Mouse (Mus musculus) gonadal fat pad, adult 2 months (tissue): Measurements from ENCODE around the gene Tnfrsf4. TPM values are rescaled to one million over a fixed set of nuclear protein-coding genes. Genes with fewer than 3 reads are reported as not detected.

Experiments
- DNase-seq: peaks from one replicate; pipeline ENCODE4 v3.0.0-alpha.2; 2012; ENCODE audit warnings: low read depth
- polyA plus RNA-seq: library from polyadenylated mRNA; depleted of rRNA; stranded (reverse); fragments of >200 nt; gene quantifications from 2 replicates; pipeline ENCODE4 v1.2.3, GENCODE M21; 2012; rRNA removed

Gene Tnfrsf4
- 3.5 and 3.8 TPM in 2 replicates for polyA plus RNA-seq

DNA sequence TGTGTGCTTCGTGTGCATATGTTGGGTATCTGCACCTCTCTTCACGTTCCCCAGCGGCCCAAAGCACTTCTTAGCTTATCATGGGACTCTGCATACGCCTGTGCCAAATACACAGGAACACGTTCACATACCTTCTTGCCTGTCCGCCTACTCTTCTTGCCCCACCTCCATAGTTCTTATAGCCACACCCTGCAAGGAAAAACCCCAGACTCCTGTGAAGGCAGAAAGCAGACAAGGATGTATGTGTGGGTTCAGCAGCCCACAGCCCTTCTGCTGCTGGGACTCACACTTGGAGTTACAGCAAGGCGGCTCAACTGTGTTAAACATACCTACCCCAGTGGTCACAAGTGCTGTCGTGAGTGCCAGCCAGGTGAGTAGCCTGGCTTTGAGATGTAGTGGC, at the start of gene Tnfrsf4:
Gene Tnfrsf4 (plus strand): TSS at position 207 of the 400 bp plus-strand sequence.
- no peak for DNase-seq

DNA sequence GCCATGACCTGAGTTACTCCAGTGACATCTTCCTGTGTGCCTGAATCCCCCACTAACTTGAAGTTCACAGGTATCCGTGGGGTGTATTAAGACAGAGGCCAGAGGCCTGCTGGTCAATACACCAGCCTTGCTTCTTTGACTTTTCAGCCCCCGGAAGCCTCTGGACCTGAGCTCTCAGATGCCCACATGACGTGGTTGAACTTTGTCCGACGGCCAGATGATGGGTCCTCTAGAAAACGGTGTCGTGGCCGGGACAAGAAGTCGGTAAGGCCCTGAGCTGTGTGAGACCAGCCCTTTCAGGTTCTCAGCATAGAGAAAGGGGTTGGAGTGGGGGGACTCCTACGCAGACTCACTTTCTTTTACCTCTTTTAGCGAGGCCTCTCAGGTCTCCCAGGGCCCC, 49.2 kb upstream of the Tnfrsf4 start:
- DNase-seq, result no peak

DNA sequence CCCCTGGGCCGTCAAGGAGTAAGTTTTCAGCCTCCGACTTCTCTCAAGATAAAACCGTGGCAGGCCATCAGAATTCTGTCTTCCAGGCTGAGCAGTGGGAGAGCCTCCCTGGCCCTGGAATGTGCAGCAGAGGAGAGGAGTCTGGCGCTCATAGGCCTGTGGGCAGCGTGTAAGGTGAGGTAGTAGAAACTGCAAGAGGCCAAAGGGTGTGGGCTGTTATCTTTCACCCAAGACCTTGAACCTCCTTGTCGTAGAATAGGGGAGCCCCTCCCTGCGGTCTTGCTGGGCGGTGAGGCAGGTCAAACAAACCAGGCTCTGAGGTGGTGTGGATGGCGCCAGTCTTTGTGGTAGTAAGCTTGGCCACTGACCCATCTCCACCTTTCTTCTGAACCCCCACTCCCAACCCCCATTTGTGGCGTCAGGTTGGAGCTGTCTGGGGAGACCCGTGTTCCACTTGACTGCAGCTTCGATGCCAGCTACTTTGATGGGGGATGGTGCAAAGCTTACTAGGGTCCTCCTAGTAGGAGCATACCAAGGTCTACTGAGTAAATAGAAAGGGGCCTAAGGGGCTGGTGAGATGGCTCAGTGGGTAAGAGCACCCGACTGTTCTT, 44.5 kb upstream of the Tnfrsf4 start:
- DNase-seq, result no peak

DNA sequence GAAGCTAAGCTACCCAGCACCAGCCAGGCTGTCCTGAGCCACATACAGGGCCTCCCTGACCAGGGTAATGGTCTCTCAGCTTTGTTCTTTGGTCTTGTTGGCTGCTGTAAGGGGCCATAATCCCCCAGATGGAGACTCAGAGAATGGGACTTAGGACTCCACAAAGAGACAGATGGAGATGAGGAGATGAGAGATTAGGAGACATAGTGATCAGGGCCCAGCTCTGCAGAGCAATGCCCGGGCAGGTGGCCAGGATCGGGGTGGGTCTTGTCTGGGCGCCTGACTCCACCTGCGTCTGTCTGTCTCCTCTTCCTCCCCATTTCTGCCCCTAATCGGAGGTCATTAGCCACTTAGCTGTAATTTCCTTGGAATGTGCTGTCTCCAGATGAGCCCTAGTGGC, 43.4 kb upstream of the Tnfrsf4 start:
- no peak for DNase-seq

DNA sequence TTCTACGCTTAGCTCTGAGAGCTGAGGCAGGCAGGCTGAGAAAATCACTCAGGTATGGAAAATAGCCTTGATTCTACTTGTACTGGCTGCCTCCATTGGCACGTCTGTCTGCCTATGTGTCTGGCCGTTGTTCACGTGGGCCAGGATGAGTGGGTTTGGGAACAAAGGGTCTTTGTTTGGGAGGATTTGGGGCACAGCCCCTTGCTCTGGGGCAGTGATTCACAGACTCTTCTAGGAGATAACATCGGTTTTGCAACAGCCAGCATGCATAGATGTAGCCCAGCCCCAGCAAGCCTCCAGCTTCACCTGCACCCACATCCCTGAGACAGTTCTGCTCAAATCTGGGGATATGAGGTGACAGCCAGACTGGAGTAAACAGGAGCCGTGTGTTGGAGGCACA, 41.0 kb upstream of the Tnfrsf4 start:
- DNase-seq, result peak; percentile 93

DNA sequence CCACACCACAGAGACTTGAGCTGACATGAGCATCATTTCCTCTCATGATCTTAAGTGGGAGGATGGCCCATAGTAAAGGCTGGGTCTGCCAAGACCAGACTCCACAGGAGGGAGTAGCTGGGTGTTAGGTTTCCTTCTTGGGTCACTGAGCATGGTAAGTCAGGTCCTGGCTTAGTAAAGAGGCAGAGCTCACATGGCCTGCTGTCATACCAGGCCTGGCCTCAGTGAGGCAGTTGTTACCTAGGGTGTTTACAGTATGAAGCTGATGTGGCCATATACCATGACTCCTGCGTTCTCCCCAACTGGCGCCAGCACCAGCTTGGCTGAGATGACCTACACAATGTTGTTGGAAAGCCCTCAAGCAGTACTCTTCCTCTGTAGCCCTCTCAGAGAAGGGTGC, 40.4 kb upstream of the Tnfrsf4 start:
- DNase-seq, result no peak

DNA sequence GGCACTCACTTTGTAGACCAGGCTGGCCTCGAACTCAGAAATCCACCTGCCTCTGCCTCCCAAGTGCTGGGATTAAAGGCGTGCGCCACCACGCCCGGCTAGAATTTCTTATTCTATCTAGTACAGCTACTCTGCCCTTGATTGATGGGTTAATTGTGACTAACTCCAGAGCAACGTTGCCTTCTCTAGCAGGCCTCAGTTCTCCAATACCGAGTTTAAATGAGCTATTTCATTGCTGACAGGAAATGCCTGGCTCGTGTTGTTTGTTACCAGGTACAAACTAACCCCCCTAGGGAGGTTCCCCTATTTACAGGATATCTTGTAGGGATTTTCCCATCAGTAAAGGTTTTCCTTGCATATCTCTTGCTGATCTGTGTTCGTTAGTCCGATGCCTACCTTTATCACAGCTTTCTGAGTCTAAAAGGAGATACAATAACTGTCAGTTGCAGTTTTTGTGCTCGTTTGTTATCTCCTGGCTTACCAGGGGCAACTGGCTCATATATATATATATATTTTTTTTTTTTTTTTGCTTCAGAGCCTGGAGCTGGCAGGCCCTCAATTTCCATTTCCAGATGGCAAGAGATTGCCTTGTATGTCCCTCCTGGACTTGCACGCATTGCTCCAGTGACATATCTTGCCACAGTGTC, 32.1 kb upstream of the Tnfrsf4 start:
- no peak for DNase-seq

DNA sequence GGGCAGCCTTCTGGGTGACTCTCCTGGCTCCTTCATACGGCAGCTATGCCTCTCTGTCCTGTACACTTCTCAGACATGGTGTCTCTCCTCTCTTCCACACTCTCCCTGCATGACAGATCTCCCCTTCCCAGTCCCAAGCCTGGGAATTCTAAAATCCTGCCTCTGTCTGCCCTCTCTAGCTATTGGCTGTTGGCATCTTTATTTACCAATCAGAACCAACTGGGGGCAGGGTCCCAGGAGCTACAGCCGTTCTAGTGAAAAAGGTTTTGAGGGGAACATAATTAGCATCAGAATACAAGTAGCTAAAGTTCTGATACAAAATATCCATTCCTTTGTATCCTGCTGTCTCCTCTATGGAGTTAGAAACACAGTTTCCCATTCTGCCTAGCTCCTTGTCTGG, 29.9 kb upstream of the Tnfrsf4 start:
- no peak for DNase-seq

DNA sequence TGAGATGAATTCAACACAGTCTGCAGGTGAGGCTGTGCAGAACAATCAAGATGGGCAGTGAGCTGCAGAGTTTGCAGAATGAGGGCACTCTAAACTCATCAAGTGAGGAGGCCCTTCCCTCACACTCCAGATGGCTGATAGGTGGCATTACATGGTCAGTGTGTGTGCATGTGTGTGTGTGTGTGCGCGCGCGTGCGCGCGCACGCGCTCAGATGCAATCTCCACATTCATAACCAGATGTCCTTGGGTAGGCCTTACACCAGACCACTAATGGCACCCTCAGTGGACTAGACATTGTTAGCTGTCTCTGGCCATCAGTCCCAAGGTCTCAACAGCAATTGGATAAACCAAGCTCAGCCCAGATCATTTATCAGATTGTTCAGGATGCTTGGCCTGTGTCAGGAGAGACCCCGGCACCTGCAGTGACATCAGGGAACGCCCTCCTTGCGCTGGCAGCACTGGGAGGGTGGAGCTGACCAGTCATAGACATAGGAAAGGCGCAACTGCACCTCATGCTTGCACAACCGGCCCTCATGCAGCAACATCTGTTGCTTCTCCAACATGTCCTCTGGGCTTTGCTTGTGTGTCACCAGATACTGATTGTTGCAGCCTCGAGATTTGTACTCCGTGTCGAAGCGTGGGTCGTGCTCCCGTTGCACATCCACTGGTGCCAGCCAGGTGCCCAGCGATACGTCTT, 22.3 kb upstream of the Tnfrsf4 start:
- no peak for DNase-seq

DNA sequence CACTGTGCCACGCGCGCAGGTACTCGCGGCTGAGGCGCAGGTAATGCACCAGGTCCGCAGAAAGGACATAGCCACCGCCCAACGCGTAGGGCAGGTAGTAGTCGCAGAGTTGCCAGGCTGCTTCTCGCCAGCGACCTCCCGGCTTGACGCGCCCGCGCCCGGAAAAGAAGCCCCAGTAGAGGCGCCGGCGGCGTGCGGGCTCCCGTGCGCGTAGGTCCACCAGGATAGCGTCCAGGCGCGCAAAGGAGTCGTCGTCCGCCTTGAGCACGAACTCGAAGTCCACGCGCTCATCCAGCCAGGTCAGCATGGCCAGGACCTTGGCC, 21.8 kb upstream of the Tnfrsf4 start:
- DNase-seq, result no peak

DNA sequence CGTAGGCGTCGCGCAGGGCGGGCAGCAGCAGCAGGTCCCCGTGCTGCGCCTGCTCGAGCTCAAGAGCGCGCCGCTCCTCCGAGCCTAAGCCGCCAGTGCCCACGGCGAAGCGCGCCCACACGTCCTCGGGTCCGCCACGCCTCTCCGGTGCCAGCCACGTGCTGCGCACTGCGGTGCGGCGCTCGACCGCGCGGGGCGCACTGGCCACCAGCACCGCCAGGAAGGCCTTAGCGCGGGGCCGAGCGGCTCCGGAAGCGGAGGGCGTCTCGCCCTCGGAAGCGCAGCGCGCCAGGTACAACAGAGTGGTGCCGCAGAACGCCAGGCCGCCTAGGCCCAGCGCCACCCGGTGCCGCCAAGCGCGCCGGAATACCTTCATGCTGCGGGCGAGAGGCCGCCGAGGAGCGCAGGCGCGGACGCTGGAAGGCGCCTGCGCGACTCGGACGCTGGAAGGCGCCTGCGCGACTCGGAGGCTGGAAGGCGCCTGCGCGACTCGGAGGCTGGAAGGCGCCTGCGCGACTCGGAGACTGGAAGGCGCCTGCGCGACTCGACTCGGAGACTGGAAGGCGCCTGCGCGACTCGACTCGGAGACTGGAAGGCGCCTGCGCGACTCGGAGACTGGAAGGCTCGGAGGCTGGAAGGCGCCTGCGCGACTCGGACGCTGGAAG, 21.3 kb upstream of the Tnfrsf4 start, which contains the start of the genes B3galt6 and Sdf4:
Gene B3galt6 (minus strand): TSS at position 409 of the 665 bp plus-strand sequence.
Gene Sdf4 (plus strand): TSS at position 632 of the 665 bp plus-strand sequence.
- DNase-seq, result no peak

DNA sequence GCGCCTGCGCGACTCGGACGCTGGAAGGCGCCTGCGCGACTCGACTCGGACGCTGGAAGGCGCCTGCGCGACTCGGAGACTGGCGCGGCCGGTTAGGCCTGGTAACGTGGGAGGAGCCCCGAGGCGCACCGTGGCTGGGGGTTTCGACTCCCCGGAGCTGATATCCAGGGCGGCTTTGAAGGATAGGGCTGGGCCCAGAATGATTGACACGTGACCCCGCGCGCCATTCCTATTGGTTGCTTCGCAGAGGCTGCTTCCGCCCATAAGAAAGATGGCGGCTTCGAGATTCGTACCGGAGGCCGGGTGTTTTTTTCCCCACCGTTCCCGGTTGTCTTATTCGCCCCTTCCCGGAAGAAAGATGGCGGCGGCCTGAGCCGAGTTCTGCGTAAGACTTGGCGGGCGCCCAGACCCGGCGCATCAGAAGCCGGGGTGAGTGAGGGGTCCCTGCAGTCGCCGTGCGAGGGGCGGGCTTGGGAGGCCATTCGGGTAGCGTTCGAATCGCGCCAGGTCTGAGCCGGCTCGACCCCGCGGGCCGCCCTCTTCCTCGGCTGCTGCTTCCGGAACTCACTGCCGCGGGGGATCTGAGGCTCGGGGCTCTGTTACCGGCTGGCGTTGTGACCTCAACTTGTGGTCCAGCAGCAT, 20.6 kb upstream of the Tnfrsf4 start:
- no peak for DNase-seq

DNA sequence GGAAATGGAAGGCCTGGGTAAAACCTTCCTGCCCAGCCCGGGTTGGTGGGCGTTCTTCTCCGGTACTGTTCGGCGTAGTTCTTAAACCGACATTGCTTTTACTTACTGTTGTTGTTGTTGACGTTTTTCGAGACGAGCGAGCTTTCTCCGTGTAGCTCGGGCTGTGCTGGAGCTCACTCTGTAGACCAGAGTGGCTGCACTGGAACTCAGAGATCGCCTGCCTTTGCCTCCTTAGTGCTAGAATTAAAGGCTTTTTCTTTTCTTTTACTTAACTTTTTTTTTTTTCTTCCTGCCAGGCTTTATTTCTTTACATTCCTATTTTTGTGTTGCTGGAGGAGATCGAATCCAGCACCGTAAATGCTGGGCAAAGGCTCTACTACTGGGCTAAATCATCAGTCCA, 20.0 kb upstream of the Tnfrsf4 start:
- DNase-seq, result no peak

DNA sequence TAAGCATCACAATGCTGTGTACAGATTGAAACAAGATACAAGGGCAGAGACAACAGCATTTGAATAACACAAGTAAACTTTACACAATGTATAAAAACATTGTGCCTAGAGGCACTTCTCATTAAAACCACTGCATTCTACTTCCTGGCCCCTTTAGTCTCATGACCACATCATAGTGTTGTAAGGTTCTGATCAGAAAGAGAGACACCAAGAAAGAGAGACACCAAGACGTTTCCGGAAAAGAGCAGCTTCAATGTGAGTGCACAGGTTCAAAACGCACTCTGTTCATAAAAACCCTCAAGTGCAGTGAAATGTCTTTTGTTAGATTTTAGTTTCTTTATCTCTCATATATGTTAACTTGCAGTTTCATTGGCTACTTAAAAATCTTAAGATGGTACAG, 9.5 kb upstream of the Tnfrsf4 start:
- no peak for DNase-seq

DNA sequence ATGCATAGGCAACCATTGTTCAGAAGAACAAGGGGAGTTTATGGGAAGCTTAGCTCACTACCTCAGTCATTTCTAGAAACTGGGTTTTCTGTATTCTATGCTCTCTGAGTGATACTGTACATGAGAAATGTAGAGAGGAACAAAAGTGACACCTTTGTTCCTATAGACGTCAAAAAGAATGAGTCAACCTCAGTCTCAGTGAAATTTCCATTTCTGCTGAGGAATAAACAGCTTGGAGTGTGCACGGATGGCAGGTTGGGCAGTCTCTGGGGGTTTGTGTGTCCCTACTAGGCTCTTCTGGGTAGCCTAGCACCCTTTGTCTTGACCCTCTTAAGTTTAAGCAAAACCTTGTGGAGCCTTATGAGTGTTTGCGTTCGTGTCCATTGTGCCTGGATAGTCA, 5.3 kb upstream of the Tnfrsf4 start:
- DNase-seq, result no peak

DNA sequence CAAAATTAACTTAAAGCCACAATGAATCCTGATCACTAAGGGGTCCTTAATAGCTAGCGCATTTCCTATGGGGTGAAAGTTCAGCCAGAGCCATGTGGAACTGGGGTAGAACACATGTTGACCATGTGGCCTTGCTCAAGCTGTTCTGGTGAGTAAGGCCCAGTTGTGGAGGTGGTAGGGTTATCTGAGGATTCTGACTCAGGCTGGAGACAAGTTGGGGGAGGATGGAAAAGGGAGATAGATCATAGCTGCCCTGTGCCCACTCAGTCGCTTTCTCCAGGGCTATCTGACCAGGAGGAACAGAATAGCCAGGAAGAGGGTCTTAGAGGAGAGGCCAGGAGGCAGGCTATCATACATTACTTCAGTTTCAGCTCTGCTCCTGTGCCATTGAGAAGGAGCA, 793 bp downstream of the Tnfrsf4 start:
- DNase-seq, result no peak

DNA sequence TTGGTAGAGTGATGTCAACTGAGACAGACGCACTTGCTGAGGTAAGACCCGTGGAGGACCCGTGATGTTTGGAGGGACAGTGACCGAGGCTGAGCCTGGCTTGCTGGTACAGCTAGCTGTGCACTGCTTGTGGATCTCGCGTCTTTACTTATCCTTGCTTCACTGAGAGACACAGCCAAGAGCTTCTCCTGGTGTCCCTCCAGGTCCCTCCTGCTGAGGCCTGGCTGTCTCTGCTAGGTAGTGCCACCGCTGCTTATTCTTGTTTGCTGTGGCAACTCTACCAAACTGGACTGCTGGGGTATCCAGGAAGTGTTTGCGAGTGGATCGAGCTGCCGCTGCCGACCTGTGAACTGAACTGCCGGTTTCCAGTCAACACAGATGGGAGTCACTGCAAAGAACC, 6.1 kb downstream of the Tnfrsf4 start:
- DNase-seq, result no peak

DNA sequence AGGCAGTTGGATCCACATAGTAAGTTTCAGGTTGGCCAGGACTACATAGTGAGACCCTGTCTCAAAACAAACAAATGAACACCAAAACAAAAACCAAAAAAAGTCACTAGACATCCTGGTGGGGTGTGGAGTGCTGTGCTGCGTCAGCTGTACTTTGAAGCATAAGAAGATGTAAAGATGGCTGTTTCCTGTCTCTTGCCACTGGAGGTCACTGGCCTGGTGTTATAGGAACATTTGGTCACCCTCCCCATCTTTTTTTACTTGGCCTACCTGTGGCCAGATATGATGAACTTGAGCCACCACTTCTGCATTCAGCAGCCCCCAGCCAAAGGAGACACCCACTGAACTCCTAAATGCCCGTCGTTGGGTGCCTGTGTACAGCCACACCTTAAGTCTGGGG, 7.7 kb downstream of the Tnfrsf4 start:
- no peak for DNase-seq

DNA sequence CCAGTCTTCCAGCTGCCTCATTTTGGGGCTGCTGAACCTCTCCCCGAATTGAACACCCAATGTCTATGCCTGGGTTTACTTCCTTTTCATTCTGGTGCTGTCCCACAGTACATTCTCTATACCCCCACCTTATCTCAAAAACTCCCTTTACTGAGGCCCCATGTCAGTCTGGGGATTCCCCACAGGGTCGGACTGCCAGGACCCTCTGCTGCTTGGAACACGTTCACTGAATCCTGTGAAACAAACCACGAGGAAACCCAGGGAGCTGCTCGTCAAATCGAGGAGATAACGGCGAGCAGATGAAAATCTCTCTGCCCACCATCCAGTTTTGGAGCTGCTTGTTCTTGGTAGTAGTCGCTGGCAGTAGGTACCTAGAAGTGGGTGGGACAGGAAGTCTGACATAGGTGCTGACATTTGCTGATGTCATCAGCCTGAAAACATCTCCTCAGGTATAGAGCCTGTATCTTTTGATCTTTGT, 8.3 kb downstream of the Tnfrsf4 start:
- DNase-seq, result no peak

DNA sequence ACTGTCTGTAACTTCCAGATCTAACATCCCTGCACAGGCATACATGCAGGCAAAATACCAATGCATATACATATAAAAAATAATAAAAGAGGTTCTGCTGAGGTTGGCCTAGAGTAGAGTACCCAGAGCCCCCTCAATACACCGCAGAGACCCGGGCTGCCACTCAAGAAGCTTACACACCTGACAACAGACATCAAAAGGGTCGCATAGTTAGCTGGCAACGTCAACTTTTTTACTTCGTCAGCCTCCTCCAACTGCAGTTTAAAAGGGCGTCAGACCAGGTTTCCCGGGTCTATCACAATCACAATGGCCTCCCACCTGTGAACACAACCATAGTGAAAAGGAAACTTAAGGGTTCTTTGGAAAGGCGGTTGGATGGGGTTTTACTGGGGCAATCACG, 9.9 kb downstream of the Tnfrsf4 start:
- no peak for DNase-seq

DNA sequence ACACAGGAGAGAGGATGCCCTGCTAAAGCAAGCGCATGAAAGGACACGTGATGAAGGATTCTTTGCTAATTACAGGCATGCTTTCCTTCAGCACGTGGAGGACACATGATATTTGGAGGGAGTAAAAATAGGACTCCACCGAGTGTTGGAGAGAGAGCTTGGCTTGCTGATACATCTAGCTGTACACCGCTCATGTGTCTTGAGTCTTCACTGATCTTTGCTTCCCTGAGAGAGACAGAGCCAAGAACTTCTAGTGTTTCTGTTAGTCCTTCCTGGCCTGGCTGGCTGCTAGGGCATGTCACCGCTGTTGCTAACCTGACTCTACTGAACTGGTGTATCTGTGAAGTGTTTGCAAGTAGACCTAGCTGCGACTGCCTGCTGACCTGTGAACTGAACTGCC, 10.5 kb downstream of the Tnfrsf4 start:
- DNase-seq, result no peak

DNA sequence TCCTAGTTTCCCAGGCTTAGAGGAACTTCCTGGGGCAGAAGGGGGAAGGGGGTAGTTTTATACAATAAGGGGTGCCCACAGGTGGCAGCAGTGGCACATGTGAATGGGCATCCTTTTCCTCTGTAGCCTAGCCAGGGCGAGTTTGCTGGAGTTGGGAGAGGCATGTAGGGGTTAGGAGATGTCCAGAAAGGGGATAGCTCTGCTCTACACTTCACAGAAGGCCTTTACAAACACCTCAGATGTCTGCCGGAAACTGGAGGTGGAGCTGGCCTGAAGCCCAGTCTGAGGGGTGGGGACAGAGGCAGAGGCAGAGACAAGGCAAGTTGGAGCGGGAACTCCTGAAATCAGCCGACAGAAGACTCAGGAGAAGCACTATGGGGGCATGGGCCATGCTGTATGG, 12.4 kb downstream of the Tnfrsf4 start, which contains the start of gene Tnfrsf18:
Gene Tnfrsf18 (plus strand): TSS at position 152 of the 400 bp plus-strand sequence.
- no peak for DNase-seq
